Mouse (Mus musculus): ENCODE data around the gene Rtn3.

The Rtn3 gene

DNA sequence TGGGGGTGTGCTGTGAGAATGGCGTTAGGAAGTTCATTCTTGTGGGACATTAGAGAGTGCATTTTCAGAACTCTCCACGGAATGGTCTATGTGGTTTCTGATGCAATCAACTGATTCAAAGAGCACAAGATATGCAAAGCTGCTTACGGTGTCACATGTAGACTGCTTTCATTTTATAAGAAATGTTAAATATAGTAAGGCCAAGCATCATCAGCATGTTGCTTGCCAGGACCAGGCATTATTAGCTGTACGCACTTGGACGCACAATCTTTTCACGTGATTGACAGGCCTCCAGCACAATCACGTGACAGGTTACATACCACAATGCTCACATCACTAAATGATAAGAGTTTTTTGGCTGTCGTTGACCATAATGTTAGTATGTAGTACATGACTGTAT, 4.6 kb upstream of the Rtn3 start:
- peak; percentile 21 to 38 for DNase-seq (ENCODE audit: low spot score in 2 of 2)

DNA sequence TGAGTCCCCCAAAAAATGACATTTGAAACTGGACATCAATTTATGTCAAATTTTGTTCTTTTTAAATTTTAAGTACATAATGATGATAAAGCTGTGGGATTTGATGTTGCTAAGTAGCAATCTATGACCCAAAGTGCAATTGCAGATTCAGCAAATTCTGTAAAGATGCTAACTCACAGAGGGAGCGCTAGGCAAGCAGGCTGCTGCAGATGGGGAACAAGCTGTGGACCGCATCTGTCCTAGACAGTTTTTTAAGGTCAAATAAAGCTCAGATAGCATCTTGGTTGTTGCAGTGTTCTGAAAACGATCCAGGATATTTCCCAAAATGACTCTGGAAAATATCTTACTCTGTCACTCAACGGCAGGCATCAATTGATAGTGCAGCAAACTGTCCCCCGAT, 995 bp upstream of the Rtn3 start:
- DNase-seq (ENCODE audit: low spot score in 2 of 2), result no peak

DNA sequence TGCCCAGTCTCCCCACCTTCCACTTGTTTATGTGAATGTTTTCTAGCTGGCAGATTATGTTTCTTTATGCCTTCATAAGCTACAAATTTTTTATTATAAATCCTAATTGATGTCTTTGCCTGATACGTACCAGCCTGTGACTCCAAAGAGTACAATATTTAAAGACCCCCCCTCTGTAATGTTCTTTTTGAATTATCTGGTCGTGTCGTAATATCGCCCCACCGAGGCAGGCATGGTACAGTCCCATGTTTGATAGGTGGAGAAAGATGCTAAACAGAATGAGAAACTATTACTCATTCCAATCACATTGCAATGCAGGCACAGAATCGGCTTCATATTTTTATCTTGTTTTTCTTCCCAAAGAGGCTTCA, 416 bp upstream of the Rtn3 start:
- peak in 1 of 2 experiments; percentile 53 for DNase-seq (ENCODE audit: low spot score in 2 of 2)

DNA sequence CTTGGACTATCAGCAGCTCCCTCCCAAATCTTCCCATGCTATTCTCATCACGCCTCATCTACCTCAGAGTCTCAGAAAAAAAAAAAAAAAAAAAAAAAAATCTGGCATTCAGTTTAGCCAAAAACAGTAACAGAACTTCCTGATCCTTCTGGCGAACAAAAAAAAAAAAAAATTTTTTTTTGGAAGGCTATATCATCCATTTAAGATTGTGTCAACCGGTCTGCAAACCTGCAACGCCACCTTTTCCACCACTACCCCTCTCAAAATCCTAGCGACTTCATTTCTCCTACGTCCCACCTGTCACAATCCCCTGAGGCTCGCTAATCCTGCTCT, 849 bp downstream of the Rtn3 start:
- DNase-seq (ENCODE audit: low spot score in 2 of 2), result no peak

DNA sequence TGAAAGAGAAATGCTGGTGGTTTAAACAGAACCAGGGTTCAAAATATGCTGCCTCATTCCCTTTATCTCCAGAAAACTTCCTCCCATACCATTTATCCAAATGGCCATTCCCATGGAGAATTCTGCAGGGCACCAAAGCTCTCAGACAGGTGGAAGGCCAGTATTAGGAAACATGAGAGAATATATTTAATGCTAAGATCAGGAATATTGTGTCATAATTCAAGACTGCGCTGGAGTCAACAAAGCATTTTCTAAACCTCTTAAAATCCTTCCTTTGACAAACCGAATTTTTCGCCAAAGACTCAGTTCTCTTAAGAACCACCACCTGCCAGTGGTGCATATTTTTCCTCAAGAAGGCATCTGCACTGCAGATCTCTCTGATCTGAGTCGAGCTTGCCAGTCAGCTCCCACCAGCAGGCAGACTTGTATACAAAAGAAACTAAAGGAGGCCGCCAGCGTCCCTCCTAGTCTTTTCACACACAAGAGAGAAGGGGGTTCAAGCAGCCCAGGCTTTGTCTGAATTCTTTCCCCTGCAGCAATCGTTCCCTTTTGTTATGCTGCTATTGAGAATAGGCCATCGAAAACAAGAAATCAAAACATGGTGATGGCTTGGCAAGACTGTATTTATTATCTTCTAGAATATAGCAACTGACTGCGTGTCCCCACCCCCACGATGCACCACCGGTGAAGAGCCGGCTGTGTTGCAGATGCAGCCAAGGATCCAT, 1.4 kb downstream of the Rtn3 start:
- peak in 1 of 2 experiments; percentile 12 for DNase-seq (ENCODE audit: low spot score in 2 of 2)

DNA sequence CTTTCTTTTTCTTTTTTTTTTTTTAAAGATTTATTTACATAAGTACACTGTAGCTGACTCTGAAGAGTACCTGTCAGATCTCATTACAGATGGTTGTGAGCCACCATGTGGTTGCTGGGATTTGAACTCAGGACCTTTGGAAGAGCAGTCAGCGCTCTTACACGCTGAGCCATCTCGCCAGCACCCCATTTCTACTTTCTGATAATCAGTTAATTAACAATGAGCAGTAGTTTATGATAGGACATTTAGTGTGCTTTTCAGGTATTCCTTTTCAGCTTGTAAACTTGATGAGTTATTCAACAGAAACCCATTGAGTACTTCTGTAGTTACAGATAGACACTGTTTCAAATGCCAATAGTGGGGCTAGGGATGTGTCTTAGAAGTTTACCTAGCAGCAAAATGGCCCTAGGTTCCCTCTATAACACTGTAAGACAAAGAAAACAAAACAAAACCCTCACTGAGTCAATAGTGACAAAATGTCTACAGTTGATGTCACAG, 3.3 kb downstream of the Rtn3 start:
- DNase-seq (ENCODE audit: low spot score in 2 of 2), result no peak

DNA sequence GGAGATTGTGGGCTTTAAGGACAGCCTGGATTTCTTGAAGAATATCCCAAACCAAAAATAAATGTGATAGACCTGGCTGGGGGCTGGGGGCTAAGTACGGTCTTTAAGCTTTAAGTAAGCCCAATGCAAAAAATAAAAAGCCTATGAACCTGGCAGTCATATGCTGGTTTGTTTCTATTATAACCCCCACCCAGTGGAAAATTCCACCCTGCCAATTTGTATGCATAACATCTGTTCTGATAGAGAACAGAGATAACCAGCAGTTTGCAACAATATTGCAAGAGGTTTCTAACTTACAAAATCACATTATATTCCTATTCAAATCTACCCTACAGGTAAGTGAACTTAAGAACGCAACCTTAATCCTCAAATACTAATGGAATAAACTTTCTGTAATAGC, 12.4 kb downstream of the Rtn3 start:
- DNase-seq (ENCODE audit: low spot score in 2 of 2), result no peak

DNA sequence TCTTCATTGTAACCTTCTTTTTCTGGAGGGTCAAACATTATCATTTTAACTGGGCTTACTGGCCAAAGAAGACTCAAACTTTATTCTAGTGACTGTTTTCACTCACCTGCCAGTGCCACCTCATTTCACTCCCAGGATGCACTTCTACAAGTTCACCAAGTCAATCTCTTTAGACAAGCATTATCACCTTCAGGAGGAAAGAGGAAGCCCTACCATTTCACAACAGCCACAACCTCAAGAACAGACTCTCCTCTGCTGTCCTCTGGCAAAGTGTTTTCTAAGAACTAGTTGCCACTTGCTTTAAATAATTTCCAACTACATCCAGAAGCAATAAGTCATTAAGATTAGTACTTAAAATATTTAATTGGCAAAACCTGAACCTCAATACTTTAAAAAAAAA, 15.2 kb downstream of the Rtn3 start:
- no peak for DNase-seq (ENCODE audit: low spot score in 2 of 2)

DNA sequence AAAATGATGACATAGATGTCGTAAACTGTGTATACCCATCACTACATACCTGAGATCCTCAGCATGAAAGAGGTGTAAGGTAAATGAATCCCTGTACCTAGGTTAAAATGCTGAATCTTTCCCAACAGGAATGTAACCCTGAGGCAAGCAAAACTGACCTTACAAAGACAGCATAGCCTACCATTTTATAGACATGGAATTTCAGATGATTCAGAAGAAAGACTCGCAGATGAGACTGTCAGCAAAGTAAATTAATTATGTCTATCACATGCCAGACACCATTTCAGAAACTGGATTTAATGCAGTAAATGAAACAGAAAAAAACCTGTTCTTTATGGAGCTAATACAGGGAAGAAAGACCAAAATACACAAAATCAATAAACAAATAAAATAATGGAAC, 23.7 kb downstream of the Rtn3 start:
- no peak for DNase-seq (ENCODE audit: low spot score in 2 of 2)

DNA sequence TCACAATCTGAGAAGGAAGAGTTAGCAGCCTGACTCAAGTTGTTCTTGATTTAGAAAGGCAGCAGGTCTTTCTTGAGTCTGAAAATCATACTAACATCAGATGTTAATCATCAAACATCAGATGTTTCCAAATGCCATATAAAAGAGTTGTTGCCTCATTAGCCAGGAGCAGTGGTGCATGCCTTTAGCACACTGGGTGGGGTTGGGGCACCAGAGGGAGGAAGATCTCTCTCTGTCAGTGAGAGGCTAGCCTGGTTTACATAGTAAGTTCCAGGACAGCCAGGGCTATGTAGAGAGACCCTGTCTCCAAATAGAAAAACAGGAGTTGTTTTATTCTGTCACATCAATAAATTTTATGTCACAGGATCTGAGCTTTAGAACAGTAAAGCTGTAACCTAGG, 24.2 kb downstream of the Rtn3 start:
- DNase-seq (ENCODE audit: low spot score in 2 of 2), result no peak

DNA sequence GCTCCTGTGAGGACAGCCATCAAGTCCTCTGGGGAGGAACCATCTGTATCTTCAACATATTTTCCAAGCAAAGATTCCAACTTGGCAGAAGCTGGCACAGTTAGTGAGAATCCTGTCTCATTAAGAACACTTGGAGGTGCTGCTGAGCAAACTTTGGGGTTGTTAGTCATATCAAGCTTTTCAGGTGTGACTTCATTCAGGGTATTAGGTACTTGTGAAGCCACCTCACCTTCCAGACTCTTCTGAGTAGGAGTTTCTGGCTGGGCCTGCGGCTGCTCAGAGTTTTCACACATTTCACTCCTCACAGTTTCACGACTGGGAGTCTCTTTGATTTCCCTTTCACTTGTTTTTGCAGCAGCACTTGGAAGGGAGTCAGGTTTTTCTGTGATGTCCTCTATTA, 26.3 kb downstream of the Rtn3 start:
- no peak for DNase-seq (ENCODE audit: low spot score in 2 of 2)

DNA sequence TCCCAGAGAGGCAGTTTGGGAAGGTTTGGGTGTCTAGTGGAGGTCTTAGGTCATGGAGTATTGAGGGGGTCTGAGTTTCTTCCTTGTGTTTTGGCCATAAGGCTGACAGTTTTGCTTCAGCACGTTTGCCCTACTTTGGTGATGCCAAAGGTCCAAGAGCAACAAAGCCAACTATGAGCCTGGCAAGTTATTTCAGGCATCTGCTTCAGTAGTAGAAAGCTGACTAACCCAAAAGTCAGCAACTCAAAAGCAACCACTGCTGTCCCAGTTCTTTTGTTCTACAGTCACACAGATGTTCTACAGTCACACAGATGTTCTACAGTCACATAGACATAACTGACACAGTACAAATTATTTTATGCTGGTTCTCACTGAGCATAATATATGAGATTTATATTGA, 37.5 kb downstream of the Rtn3 start:
- no peak for DNase-seq (ENCODE audit: low spot score in 2 of 2)

DNA sequence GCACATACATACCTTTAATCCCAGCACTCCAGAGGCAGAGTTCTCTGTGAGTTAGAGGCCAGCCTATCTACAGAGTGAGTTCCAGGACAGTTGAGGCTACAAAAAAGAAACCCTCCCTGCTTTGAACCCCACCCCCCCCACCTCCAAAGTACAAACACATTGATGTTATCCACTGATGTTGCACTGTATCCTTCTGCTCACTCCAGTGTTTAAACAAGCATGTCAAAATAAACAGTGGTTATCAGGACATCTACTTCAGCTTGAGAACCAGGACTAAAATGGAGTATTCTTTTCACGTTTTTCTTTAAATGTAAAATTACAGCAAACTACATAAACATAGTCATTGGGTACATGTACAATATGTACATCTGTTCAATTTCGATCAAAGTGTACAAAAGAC, 38.0 kb downstream of the Rtn3 start:
- no peak for DNase-seq (ENCODE audit: low spot score in 2 of 2)

DNA sequence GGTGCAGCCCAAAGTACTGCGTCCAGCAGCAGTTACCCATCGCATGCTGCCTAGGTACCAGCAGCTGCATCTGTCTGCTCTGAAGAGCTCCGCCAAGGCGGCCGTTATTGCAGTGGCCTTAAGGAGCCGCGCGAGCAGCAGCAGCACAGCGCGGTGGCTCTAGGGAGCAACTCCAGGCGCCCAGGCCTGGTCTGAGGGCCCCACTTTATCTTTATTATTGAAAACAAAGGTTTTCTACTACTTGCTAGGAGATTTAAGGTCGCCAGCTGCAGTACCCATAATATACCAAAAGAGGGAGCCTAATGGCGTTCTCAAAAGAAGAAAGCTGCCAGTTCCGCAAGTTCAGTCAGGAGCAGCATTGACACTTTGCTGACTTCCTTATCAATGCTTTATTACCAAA, 41.6 kb downstream of the Rtn3 start:
- DNase-seq (ENCODE audit: low spot score in 2 of 2), result peak; percentile 36 to 44

DNA sequence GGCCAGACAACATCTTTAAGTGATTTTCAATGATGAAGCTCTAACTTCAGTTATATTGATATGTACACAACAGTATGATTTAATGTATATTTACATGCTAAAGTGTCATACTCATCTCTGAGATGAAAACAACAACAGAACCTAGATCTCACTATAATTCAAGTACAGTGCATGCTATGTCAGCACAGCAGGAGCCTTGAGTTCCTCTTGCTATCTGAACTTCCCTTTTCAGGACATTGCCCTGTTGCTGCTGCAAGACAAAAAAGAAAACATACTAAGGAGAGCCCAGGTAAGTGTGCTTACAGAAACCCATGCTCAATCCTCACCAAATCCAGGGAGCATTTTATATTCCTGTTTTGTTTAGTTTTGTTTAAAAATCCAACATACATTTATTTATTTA, 44.8 kb downstream of the Rtn3 start:
- DNase-seq (ENCODE audit: low spot score in 2 of 2), result peak in 1 of 2 experiments; percentile 16

DNA sequence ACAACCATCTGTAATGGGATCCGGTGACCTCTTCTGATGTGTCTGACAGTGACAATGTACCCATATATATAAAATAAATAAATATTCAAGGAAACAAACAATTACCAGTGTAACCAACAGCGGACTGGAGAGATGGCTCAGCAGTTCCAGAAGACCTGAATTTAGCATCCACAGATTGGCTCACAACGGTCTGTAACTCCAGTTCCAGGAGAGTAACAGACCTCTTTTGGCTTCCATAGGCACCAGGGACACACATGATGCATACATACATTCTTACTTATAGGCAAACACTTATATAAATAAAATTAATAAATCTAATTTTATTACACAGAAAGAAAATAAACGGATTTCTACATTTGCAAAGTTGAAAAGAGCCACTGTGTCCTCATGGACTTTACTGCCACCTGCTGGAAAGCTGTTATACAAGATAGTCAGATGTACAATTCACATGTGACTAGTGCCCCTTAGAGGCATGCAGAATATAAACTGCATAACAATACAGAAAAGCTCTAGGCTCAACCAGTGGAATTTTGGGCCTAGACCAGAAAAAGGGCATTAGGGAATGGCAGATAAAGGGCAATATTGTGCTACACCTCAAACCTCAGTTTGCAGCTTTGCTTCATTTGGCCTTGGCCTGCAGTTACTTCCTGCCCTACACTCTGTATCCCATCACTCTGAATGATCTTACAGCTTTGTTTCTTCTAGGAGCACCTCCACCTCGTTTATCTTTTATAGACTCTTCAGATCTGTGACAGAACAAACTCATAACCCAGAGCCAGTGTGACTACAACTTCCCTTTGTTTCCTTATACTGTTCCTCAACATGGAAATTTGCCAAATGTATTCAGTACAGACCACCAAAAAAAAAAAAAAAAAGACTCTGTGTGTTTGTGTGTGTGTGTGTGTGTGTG, 46.8 kb downstream of the Rtn3 start:
- DNase-seq (ENCODE audit: low spot score in 2 of 2), result peak; percentile 52 to 67

DNA sequence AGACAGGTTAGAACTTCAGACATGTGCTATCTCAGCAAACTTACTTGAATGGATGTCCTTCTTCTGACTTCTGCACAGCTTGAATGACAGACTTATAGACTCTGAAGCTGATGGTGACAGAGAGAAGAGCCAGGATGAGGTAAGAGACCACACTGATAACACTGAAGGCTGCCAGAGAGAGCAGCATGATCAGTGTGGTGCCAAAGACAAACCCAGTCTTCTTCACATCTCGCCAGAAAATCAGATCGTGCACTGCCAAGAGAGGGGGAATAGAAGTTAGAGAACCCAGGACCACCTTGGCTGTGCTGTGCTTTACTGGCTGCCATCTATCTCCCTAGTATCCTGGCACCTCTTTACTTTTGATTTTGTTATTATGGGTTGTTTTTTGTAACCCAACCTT, 48.2 kb downstream of the Rtn3 start:
- no peak for DNase-seq (ENCODE audit: low spot score in 2 of 2)

DNA sequence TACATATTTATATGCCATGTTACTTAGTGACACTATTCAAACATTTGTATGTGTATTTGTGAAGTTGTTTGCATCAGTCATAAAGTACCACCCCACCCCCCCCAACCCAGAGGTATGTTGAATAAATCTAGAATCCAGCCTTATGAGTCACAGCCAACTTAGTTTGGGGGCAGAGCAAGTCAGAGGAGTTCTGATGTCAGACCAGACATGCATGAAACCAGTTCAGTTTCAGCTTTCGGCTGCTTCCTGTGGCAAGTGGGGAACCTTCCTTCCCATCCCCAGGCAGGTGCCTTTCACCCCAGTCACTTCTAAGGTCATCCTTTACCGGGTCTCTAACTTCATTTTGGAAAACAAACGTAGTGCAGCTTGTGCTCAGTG, 57.7 kb downstream of the Rtn3 start:
- no peak for DNase-seq (ENCODE audit: low spot score in 2 of 2)

DNA sequence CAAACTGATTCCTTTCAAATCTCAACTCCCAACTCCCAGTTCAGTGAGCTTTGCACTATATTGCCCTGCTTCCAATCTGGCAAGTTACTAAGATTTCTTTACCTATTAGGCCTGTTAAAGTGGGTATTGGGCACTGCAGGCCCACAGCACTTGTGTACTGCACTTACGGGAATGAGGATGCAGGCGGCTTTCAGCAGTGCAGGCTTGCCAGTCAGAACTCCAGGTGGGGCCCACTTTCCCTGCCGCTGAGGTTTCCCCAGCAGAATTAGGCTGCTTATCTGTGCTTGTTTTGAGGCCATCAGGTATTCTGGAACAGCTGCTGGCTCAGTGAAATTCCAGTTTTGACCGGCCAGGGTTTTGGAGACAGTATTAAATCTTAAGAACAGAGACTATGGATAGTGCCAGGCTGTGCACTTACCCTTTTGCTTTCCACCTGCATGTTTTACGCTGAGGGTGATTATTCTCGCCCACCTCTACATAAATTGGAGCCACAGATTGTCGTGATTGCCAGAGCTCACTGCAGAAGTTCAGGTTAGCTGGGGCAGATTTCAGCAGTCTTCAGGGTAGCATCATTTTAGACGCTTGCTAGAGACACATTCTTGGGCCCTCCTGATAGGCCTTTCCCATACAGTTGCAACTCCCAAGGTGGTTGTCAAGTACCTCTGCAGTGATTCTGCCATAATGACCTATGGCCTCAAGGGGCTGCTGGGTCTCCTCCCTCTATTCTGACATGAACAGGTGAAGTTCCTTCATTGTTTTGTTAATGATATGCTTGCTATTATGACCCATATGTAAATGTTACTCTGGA, 58.3 kb downstream of the Rtn3 start:
- no peak for DNase-seq (ENCODE audit: low spot score in 2 of 2)

DNA sequence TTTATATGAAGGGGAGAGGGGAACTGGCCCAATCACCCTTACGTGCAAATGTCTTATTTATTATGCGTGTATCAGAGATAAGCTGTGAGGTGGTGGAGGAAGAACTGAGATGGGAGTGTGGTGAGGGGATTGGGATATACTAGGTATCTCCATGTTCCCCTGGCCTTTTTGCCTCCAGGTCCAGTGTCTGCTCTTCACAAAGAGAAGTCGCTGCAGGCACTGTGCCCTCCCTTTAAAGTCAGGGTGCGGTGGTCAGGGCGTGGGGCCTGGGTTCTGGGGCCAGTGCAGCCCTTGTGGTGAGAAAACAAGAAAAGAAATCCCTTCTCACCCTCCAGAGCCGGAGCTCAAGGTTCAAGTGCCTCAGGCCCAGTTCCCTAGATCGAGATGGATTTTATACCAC, 59.0 kb downstream of the Rtn3 start:
- no peak for DNase-seq (ENCODE audit: low spot score in 2 of 2)

DNA sequence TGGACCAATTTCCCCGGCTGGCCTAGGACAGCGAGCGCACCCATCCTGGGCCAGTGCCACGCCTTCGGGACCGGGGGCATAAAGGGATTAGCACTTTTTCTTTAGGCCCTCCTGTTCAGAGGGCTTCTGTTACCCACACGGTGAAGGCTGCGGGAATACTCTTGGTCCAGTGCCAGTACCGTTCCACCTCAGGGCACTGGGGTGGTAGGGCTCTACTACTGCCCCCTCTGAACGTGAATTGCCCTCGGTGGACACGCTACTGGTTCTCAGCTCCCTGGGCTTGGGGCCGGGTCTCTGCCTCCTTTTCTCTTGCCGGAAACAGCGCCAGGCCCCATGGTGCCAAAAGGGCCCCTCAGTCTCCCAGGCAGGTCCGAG, 59.4 kb downstream of the Rtn3 start:
- DNase-seq (ENCODE audit: low spot score in 2 of 2), result no peak

DNA sequence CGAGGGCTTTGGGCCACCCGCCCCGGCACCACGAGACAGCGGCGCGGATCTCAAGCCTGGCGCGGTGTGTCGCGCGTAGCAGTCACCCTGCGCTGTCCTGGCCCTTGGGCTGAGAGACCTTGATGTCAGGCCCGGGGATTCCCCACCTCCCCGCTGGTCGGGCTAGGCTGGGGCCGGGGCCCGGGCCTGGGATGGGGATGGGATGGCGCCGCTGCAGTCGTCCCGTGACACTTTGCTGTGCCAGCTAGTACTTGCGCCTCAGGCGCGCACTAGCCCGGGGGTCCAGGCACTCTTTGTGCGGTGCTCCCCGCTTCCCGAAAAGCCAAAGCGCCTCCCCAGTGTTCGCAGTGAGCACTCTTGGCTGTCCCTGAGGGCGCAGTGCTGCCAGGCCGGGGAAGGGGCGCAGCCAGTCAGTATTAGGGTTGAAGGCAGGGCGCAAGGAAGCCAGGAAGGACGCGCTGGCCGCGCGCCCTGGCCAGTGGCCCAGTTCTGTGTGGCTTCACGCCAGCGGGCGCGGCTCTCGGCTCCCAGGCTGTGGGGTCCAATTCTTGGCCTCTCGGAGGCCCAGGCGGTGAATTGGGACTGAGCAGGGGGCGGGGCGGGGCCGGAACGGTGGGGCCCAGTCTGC, 59.9 kb downstream of the Rtn3 start:
- peak; percentile 29 to 31 for DNase-seq (ENCODE audit: low spot score in 2 of 2)

Data from spleen, postnatal 36 days (tissue).